Mouse (Mus musculus) heart, postnatal 0 days (tissue): ENCODE measurements around the gene Nrxn2.

Experiments used
- CTCF ChIP-seq: IDR thresholded peaks from 2 replicates; pipeline ENCODE4 v1.5.1; 2016; ENCODE audit warnings: antibody characterized with exemption, control low read depth, low read depth
- EP300 ChIP-seq: IDR thresholded peaks from 2 replicates; pipeline ENCODE4 v1.6.1; 2016; ENCODE audit warnings: antibody characterized with exemption, low read depth

- TF ChIP-seq CTCF (no peak), EP300 (no peak)
These were observed 1.3 kb downstream of the Nrxn2 start for GRCm38 (mm10) chr19:6419805-6420310.
